8 mouse cellular contexts compared by ENCODE assay signal in the genomic region with DNA sequence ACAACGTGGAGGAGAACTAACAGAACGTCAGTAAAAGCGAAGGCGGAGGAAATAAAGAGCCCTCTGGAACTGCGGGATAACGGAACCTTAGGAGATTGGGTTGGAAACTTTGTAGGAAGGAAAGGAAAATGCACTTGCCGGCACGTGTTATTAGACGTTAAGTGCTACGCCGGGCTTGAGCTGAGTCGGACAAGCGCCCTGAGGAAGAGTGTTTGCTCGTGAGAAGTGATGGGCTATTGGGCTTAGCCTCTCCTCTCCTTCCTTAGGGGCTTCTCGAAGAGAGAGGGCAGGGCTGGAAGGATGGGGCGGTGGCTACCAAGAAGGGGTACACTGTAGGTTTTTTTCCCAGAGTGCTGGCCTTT. TPM values are rescaled to one million over a fixed set of nuclear protein-coding genes. Genes with fewer than 3 reads are reported as not detected.
A peak's percentile ranks its signal among the peaks of the same experiment; 100 is the strongest.
DNase-seq lines count a peak whose midpoint lies in the region; ATAC-seq and TF ChIP-seq lines count a peak whose summit lies in the region.

No protein-coding gene starts in this region.

- no peak for DNase-seq in heart, adult 8-10 months (ENCODE audit: low spot score)
- no peak for DNase-seq in midbrain, embryonic 10.5 days (ENCODE audit: low spot score)
- no peak for DNase-seq in retina, embryonic 14.5 days (ENCODE audit: low spot score)
- DNase-seq in cerebellum, postnatal 4 days (ENCODE audit: low spot score in 2 of 2) = no peak

- peak; percentile 78 for TF ChIP-seq POLR2A in cortical plate, adult 2 months (IDR thresholded peaks at IDR 0.05; ENCODE audit: extremely low read depth, insufficient read depth, low read length)

- peaks cover 6% of the 10 kb centered on the region; the same call in 1 of the 2 replicates for H3K36me3 ChIP-seq in heart, embryonic 16.5 days (ENCODE audit: control insufficient read depth, insufficient read depth)
- H3K36me3 ChIP-seq in E14TG2a.4 (ENCODE audit: insufficient read depth, low read length) = peaks cover 53% of the 10 kb centered on the region
- no peaks in the 10 kb centered on the region for H3K36me3 ChIP-seq in hindbrain, embryonic 16.5 days (ENCODE audit: control insufficient read depth, insufficient read depth, low read length)
- H3K36me3 ChIP-seq in midbrain, embryonic 10.5 days = peaks cover 30% of the 10 kb centered on the region

- 0% methylated on average over 16 of the region's 16 CpGs for WGBS in heart, embryonic 16.5 days
- WGBS in hindbrain, embryonic 16.5 days = 0% methylated on average over 16 of the region's 16 CpGs
- under 1% methylated on average over 16 of the region's 16 CpGs for WGBS in midbrain, embryonic 10.5 days

- no peaks in the 10 kb centered on the region for H3K27me3 ChIP-seq in heart, embryonic 16.5 days (ENCODE audit: control insufficient read depth, insufficient read depth, low read length)
- H3K27me3 ChIP-seq in E14TG2a.4 (ENCODE audit: insufficient read depth, low read length) = no peaks in the 10 kb centered on the region
- no peaks in the 10 kb centered on the region for H3K27me3 ChIP-seq in hindbrain, embryonic 16.5 days (replicated peaks; ENCODE audit: control insufficient read depth, insufficient read depth, low read length)
- H3K27me3 ChIP-seq in midbrain, embryonic 10.5 days (ENCODE audit: low read depth, poor library complexity, severe bottlenecking) = no peaks in the 10 kb centered on the region

- H3K4me1 ChIP-seq in heart, embryonic 16.5 days (ENCODE audit: control insufficient read depth, insufficient read depth, low read length) = peaks cover 14% of the 10 kb centered on the region
- H3K4me1 ChIP-seq in E14TG2a.4 (replicated peaks; ENCODE audit: low read depth, low read length) = peaks cover 21% of the 10 kb centered on the region
- no peaks in the 10 kb centered on the region for H3K4me1 ChIP-seq in cortical plate, adult 2 months (ENCODE audit: control insufficient read depth, insufficient read depth, low read length)
- peaks cover 11% of the 10 kb centered on the region for H3K4me1 ChIP-seq in hindbrain, embryonic 16.5 days (ENCODE audit: control insufficient read depth, insufficient read depth, low read depth, low read length)
- H3K4me1 ChIP-seq in midbrain, embryonic 10.5 days = peaks cover 20% of the 10 kb centered on the region

- peak overlapping the region; percentile 85 for H3K27ac ChIP-seq in heart, embryonic 16.5 days (ENCODE audit: low read length)
- no peak overlapping the region for H3K27ac ChIP-seq in cortical plate, adult 2 months (ENCODE audit: insufficient read depth, low read length)
- peak overlapping the region; percentile 19; the same call in 1 of the 2 replicates for H3K27ac ChIP-seq in hindbrain, embryonic 16.5 days (ENCODE audit: low read depth, low read length)
- peak overlapping the region; percentile 85 for H3K27ac ChIP-seq in midbrain, embryonic 10.5 days (replicated peaks)

- H3K9ac ChIP-seq in heart, embryonic 16.5 days (ENCODE audit: low read length) = peak overlapping the region; percentile 73
- peak overlapping the region; percentile 65 for H3K9ac ChIP-seq in hindbrain, embryonic 16.5 days (ENCODE audit: low read depth, low read length)

- H3K9me3 ChIP-seq in heart, embryonic 16.5 days (replicated peaks; ENCODE audit: control insufficient read depth, low read length) = no peaks in the 10 kb centered on the region
- H3K9me3 ChIP-seq in E14TG2a.4 (ENCODE audit: low read length) = no peaks in the 10 kb centered on the region
- no peaks in the 10 kb centered on the region for H3K9me3 ChIP-seq in hindbrain, embryonic 16.5 days (ENCODE audit: control insufficient read depth, low read length)
- no peaks in the 10 kb centered on the region for H3K9me3 ChIP-seq in midbrain, embryonic 10.5 days (replicated peaks)

- no peak for TF ChIP-seq CTCF in E14TG2a.4 (conservative IDR thresholded peaks at IDR 0.05; ENCODE audit: low read length)
- no peak for TF ChIP-seq CTCF in cortical plate, adult 2 months (IDR thresholded peaks at IDR 0.05; ENCODE audit: extremely low read depth, insufficient read depth, low read length)

- peak; percentile 73 for ATAC-seq in heart, embryonic 16.5 days (replicated peaks; ENCODE audit: extremely low read depth, insufficient read depth, low FRiP score)
- peak; percentile 84 for ATAC-seq in hindbrain, embryonic 16.5 days

- peak overlapping the region; percentile 82 for H3K4me3 ChIP-seq in heart, embryonic 16.5 days (ENCODE audit: low read length)
- peak overlapping the region; percentile 99 for H3K4me3 ChIP-seq in E14TG2a.4 (replicated peaks; ENCODE audit: low read length)
- H3K4me3 ChIP-seq in cortical plate, adult 2 months (ENCODE audit: insufficient read depth, low read length) = peak overlapping the region; percentile 47
- peak overlapping the region; percentile 74 for H3K4me3 ChIP-seq in hindbrain, embryonic 16.5 days (ENCODE audit: low read length)
- peak overlapping the region; percentile 85 for H3K4me3 ChIP-seq in midbrain, embryonic 10.5 days

- peak overlapping the region; percentile 84 for H3K4me2 ChIP-seq in heart, embryonic 16.5 days (ENCODE audit: low read depth, low read length)
- H3K4me2 ChIP-seq in hindbrain, embryonic 16.5 days (ENCODE audit: low read length) = peak overlapping the region; percentile 65

RNA-seq across cellular contexts. Expression of a gene that starts 0.3 kb away (rescaled TPM):
- 11.5 TPM in 2 replicates for polyA plus RNA-seq in heart, embryonic 16.5 days (2015; fragmentation: Nextera tagmentation; extraction: Ambion mirVana)
- total RNA-seq in heart, adult 8-10 months (2022) = 10 to 100 TPM; 17.4 to 22.3 (median 21.2) TPM
- 10.6 and 11.3 TPM in 2 replicates for polyA plus RNA-seq in cortical plate, adult 2 months (2012; rRNA removed)
- polyA plus RNA-seq in hindbrain, embryonic 16.5 days (2015; fragmentation: Nextera tagmentation; extraction: Ambion mirVana) = 13.2 and 14.7 TPM in 2 replicates
- 22.7 and 23.9 TPM in 2 replicates for polyA plus RNA-seq in midbrain, embryonic 10.5 days (2016; fragmentation: Nextera tagmentation; extraction: Ambion mirVana)

RNA-seq across cellular contexts. Expression of a gene that starts 0.6 kb away (rescaled TPM):
- polyA plus RNA-seq in heart, embryonic 16.5 days (2015; fragmentation: Nextera tagmentation; extraction: Ambion mirVana) = 25.5 and 28.1 TPM in 2 replicates
- total RNA-seq in heart, adult 8-10 months (2022) = 1 to 10 TPM; 2.3 to 3.0 (median 2.8) TPM
- 0.92 and 1.1 TPM in 2 replicates for polyA plus RNA-seq in cortical plate, adult 2 months (2012; rRNA removed)
- 5.7 and 7.9 TPM in 2 replicates for polyA plus RNA-seq in hindbrain, embryonic 16.5 days (2015; fragmentation: Nextera tagmentation; extraction: Ambion mirVana)
- 32.1 and 38.4 TPM in 2 replicates for polyA plus RNA-seq in midbrain, embryonic 10.5 days (2016; fragmentation: Nextera tagmentation; extraction: Ambion mirVana)

RNA-seq across cellular contexts. Expression of a gene that starts 28.7 kb away (rescaled TPM):
- polyA plus RNA-seq in heart, embryonic 16.5 days (2015; fragmentation: Nextera tagmentation; extraction: Ambion mirVana) = 49.1 and 52.6 TPM in 2 replicates
- 10 to 100 TPM; 53.0 to 68.1 (median 64.6) TPM for total RNA-seq in heart, adult 8-10 months (2022)
- 36.0 and 37.5 TPM in 2 replicates for polyA plus RNA-seq in cortical plate, adult 2 months (2012; rRNA removed)
- polyA plus RNA-seq in hindbrain, embryonic 16.5 days (2015; fragmentation: Nextera tagmentation; extraction: Ambion mirVana) = 47.3 and 54.2 TPM in 2 replicates
- 105 and 113 TPM in 2 replicates for polyA plus RNA-seq in midbrain, embryonic 10.5 days (2016; fragmentation: Nextera tagmentation; extraction: Ambion mirVana)

RNA-seq across cellular contexts. Expression of a gene that starts 45.3 kb away (rescaled TPM):
- polyA plus RNA-seq in heart, embryonic 16.5 days (2015; fragmentation: Nextera tagmentation; extraction: Ambion mirVana) = 49.8 and 53.8 TPM in 2 replicates
- total RNA-seq in heart, adult 8-10 months (2022) = 10 to 100 TPM; 62.1 to 84.1 (median 78.6) TPM
- 5.7 and 7.6 TPM in 2 replicates for polyA plus RNA-seq in cortical plate, adult 2 months (2012; rRNA removed)
- polyA plus RNA-seq in hindbrain, embryonic 16.5 days (2015; fragmentation: Nextera tagmentation; extraction: Ambion mirVana) = 14.1 and 18.9 TPM in 2 replicates
- 1.8 and 4.8 TPM in 2 replicates for polyA plus RNA-seq in midbrain, embryonic 10.5 days (2016; fragmentation: Nextera tagmentation; extraction: Ambion mirVana)

Comparison
In these comparisons a context has a peak if more than half of its experiments do, and no peak if none do; other contexts are left out.
1. H3K4me3 ChIP-seq: peak in every context shown above with its lines; median percentile 99 in E14TG2a.4; 85 in midbrain, embryonic 10.5 days; 82 in heart, embryonic 16.5 days; 74 in hindbrain, embryonic 16.5 days; 47 in cortical plate, adult 2 months.